Mouse (Mus musculus): Measurements from ENCODE around the gene Scp2.

DNA sequence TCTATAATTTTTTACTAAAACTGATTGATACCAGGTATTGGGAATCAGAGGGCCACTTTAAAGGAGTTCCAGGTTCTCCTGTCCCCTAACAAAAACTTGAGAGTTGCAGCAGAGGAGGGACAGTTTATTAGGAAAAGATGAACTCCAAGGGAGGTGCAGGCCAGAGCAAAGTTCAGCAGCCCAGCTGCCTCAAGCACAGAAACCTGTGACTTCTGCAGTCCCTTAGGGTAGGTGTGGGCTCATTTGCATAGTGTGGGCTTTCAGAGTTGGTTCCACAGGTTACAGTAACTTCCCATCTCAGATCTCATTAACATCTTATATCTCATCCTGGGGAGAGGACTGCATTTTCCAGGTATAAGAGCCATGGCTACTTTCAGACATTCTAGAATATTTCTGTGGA lies 1.0 kb downstream of the Scp2 start:
- TF ChIP-seq CTCF (IDR thresholded peaks at IDR 0.05; ENCODE audit: control insufficient read depth, insufficient read depth, insufficient replicate concordance, low read depth, low read length): no peak
- TF ChIP-seq POLR2A (IDR thresholded peaks at IDR 0.05; ENCODE audit: control insufficient read depth, low read depth, low read length): no peak
